Mouse (Mus musculus) MEL (cell line): ENCODE measurements around the gene Gm20388. TPM values are rescaled to one million over a fixed set of nuclear protein-coding genes. Genes with fewer than 3 reads are reported as not detected.

Source experiments
- DNase-seq: peaks from one replicate; pipeline ENCODE4 v3.0.0; 2011; ENCODE audit warnings: low read depth, low spot score
- H3K27ac ChIP-seq: 2 replicates; pipeline ENCODE4 v1.5.1; 2012; ENCODE audit warnings: low read depth, mild to moderate bottlenecking, control low read depth, low read length, moderate library complexity; ENCODE audit not compliant: control insufficient read depth
- H3K27me3 ChIP-seq, 2 experiments: fragments of 150-350 bp in 1 of 2; sonication (generic) in 1 of 2; 2 replicates each; pipeline ENCODE4 v1.6.1; 2012; ENCODE audit warnings: low read length in 2 of 2, mild to moderate bottlenecking in 2 of 2, improper control_type of control experiment in 1 of 2, moderate library complexity in 1 of 2; ENCODE audit not compliant: insufficient read depth in 2 of 2, control insufficient read depth in 1 of 2
- H3K36me3 ChIP-seq, 2 experiments: 2 replicates each; pipeline ENCODE4 v1.6.1; 2012 to 2014; ENCODE audit warnings: low read length in 2 of 2, improper control_type of control experiment in 1 of 2, inconsistent platforms in 1 of 2, mild to moderate bottlenecking in 1 of 2; ENCODE audit not compliant: insufficient read depth in 2 of 2, control insufficient read depth in 1 of 2
- H3K4me1 ChIP-seq, 2 experiments: fragments of 150-350 bp in 1 of 2; sonication (generic) in 1 of 2; 2 replicates each; pipeline ENCODE4 v1.6.1; 2012; ENCODE audit warnings: low read length in 2 of 2, improper control_type of control experiment in 1 of 2, mild to moderate bottlenecking in 1 of 2; ENCODE audit not compliant: insufficient read depth in 2 of 2, control insufficient read depth in 1 of 2
- H3K4me3 ChIP-seq, 2 experiments: fragments of 150-350 bp in 1 of 2; sonication (generic) in 1 of 2; 2 replicates each; pipeline ENCODE4 v1.5.1; 2012; ENCODE audit warnings: low read depth in 2 of 2, low read length in 2 of 2, mild to moderate bottlenecking in 2 of 2, moderate library complexity in 2 of 2, control low read depth in 1 of 2, improper control_type of control experiment in 1 of 2; ENCODE audit not compliant: control insufficient read depth in 1 of 2, insufficient read depth in 1 of 2
- H3K79me2 ChIP-seq: 2 replicates; pipeline ENCODE4 v1.6.1; 2012; ENCODE audit warnings: mild to moderate bottlenecking, low read length, moderate library complexity; ENCODE audit not compliant: control insufficient read depth, poor library complexity, insufficient read depth
- H3K9ac ChIP-seq: 2 replicates; pipeline ENCODE4 v1.6.1; 2012; ENCODE audit warnings: low read depth, mild to moderate bottlenecking, control low read depth, low read length, moderate library complexity; ENCODE audit not compliant: control insufficient read depth, poor library complexity, severe bottlenecking
- H3K9me3 ChIP-seq: fragments of 150-350 bp; sonication (generic); replicated peaks from 2 replicates; pipeline ENCODE4 v1.6.1; 2012; ENCODE audit warnings: mild to moderate bottlenecking, low read length, improper control_type of control experiment, moderate library complexity; ENCODE audit not compliant: insufficient read depth
- CHD1 ChIP-seq: IDR thresholded peaks from 2 replicates; pipeline ENCODE4 v1.6.1; 2012; ENCODE audit warnings: low read depth, mild to moderate bottlenecking, inconsistent platforms, low read length, improper control_type of control experiment
- CHD2 ChIP-seq: IDR thresholded peaks from 2 replicates; pipeline ENCODE4 v1.6.1; 2011; ENCODE audit warnings: low read length, improper control_type of control experiment
- EP300 ChIP-seq, 2 experiments: IDR thresholded peaks; 2 replicates each; pipeline ENCODE4 v1.6.1; 2011; ENCODE audit warnings: improper control_type of control experiment in 2 of 2, low read length in 2 of 2, low read depth in 1 of 2, mild to moderate bottlenecking in 1 of 2
- GATA1 ChIP-seq: IDR thresholded peaks from 2 replicates; pipeline ENCODE4 v1.6.1; 2011; ENCODE audit warnings: low read depth, low read length, improper control_type of control experiment
- HCFC1 ChIP-seq: IDR thresholded peaks from 2 replicates; pipeline ENCODE4 v1.6.1; 2012; ENCODE audit warnings: low read depth, mild to moderate bottlenecking, inconsistent platforms, low read length, improper control_type of control experiment, moderate library complexity
- JUND ChIP-seq: IDR thresholded peaks from 2 replicates; pipeline ENCODE4 v1.6.1; 2011; ENCODE audit warnings: low read depth, mild to moderate bottlenecking, improper control_type of control experiment, low read length
- MAFK ChIP-seq: IDR thresholded peaks from 2 replicates; pipeline ENCODE4 v1.6.1; 2011; ENCODE audit warnings: low read depth, mild to moderate bottlenecking, low read length, improper control_type of control experiment, borderline replicate concordance
- MAX ChIP-seq: IDR thresholded peaks from 2 replicates; pipeline ENCODE4 v1.6.1; 2011; ENCODE audit warnings: low read length, improper control_type of control experiment
- MXI1 ChIP-seq: IDR thresholded peaks from 2 replicates; pipeline ENCODE4 v1.6.1; 2011; ENCODE audit warnings: mild to moderate bottlenecking, low read depth, low read length, improper control_type of control experiment
- MYB ChIP-seq: IDR thresholded peaks from 2 replicates; pipeline ENCODE4 v1.6.1; 2011; ENCODE audit warnings: mild to moderate bottlenecking, low read depth, low read length, improper control_type of control experiment
- POLR2A ChIP-seq, 2 experiments: IDR thresholded peaks; 2 replicates each; pipeline ENCODE4 v1.6.1; 2011 to 2012; ENCODE audit warnings: low read length in 2 of 2, mild to moderate bottlenecking in 2 of 2, control low read depth in 1 of 2, improper control_type of control experiment in 1 of 2, low read depth in 1 of 2, moderate library complexity in 1 of 2; ENCODE audit not compliant: control insufficient read depth in 1 of 2, insufficient read depth in 1 of 2, poor library complexity in 1 of 2
- POLR2AphosphoS2 ChIP-seq: IDR thresholded peaks from 2 replicates; pipeline ENCODE4 v1.6.1; 2011; ENCODE audit warnings: low read length, improper control_type of control experiment
- POLR2AphosphoS5 ChIP-seq: IDR thresholded peaks from 2 replicates; pipeline ENCODE4 v1.6.1; 2012; ENCODE audit warnings: low read depth, borderline replicate concordance, mild to moderate bottlenecking, inconsistent platforms, low read length, moderate library complexity, mixed read lengths
- RAD21 ChIP-seq: IDR thresholded peaks from 2 replicates; pipeline ENCODE4 v1.6.1; 2011; ENCODE audit warnings: mild to moderate bottlenecking, low read depth, low read length, improper control_type of control experiment
- RCOR1 ChIP-seq: IDR thresholded peaks from 2 replicates; pipeline ENCODE4 v1.6.1; 2012; ENCODE audit warnings: low read depth, mild to moderate bottlenecking, inconsistent platforms, low read length, improper control_type of control experiment
- UBTF ChIP-seq: IDR thresholded peaks from 2 replicates; pipeline ENCODE4 v1.6.1; 2012; ENCODE audit warnings: low read depth, mild to moderate bottlenecking, inconsistent platforms, low read length, improper control_type of control experiment, moderate library complexity, borderline replicate concordance; ENCODE audit not compliant: insufficient read depth
- ZC3H11A ChIP-seq: IDR thresholded peaks from 2 replicates; pipeline ENCODE4 v1.6.1; 2012; ENCODE audit warnings: low read depth, mild to moderate bottlenecking, inconsistent platforms, low read length, improper control_type of control experiment
- ZKSCAN1 ChIP-seq: IDR thresholded peaks from 2 replicates; pipeline ENCODE4 v1.6.1; 2012; ENCODE audit warnings: low read depth, mild to moderate bottlenecking, inconsistent platforms, low read length, improper control_type of control experiment, moderate library complexity
- ZMIZ1 ChIP-seq: IDR thresholded peaks from 2 replicates; pipeline ENCODE4 v1.6.1; 2012; ENCODE audit warnings: low read depth, mild to moderate bottlenecking, inconsistent platforms, low read length, improper control_type of control experiment, moderate library complexity
- ZNF384 ChIP-seq: IDR thresholded peaks from 2 replicates; pipeline ENCODE4 v1.6.1; 2012; ENCODE audit warnings: low read depth, mild to moderate bottlenecking, inconsistent platforms, low read length, improper control_type of control experiment
- polyA plus RNA-seq, 2 experiments: library from polyadenylated mRNA; stranded (reverse) in 1 of 2; unstranded in 1 of 2; fragments of >175 nt in 1 of 2; fragments of >200 nt in 1 of 2; gene quantifications; 2 replicates each; pipeline versions ENCODE4 v1.2.1 to v1.2.4; 2012; ENCODE audit warnings: low replicate concordance in 2 of 2, low read depth in 1 of 2; ENCODE audit not compliant: insufficient read length in 2 of 2, insufficient read depth in 1 of 2, missing spikeins in 1 of 2
- total RNA-seq: library from RNA; depleted of rRNA; stranded (reverse); fragments of 300-350 nt; gene quantifications from 2 replicates; pipeline ENCODE4 v1.2.3, GENCODE M21; 2012

Gm20388 gene
- total and polyA plus RNA-seq, 3 experiments: 11.1 to 17.8 TPM; not detected in 1

DNA sequence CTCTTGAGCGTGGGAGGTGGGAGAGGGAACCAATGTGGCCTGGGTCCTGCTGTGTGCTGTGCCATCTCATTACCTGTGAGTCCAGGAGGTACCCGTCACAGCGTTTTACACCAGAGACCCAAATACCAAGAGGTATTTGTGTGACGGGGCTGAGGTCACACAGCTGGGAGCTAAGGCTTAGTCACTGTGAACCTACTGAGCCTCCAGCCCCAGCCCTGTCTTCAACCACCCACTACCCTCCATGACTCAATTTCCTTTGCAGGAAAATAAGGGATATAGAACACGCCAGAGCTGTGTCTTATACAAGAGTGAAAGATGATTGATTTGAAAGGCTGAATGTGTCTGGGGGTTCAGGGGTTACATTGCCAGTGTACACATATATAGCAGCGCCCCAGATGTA is 552.0 kb downstream of the Gm20388 start:
- Histone ChIP-seq H3K4me3 (no peak overlapping the region), H3K36me3 (peaks cover 0 to 6% of the 10 kb centered on the region in 2 experiments; a peak in 1 of 4 replicates), H3K9ac (no peak overlapping the region), H3K79me2 (no peaks in the 10 kb centered on the region), H3K9me3 (no peaks in the 10 kb centered on the region), H3K27ac (no peak overlapping the region), H3K4me1 (peaks cover 6 to 16% of the 10 kb centered on the region in 2 experiments; a peak in 2 of 4 replicates), H3K27me3 (no peaks in the 10 kb centered on the region)
- no peak for TF ChIP-seq ZMIZ1
- no peak for TF ChIP-seq MAX
- no peak for TF ChIP-seq JUND
- no peak for TF ChIP-seq ZKSCAN1
- no peak for TF ChIP-seq POLR2AphosphoS5
- TF ChIP-seq MYB: no peak
- TF ChIP-seq MAFK: no peak
- no peak for TF ChIP-seq POLR2A (IDR thresholded peaks at IDR 0.05; ENCODE audit: control insufficient read depth in 1 of 2, insufficient read depth in 1 of 2, low read depth in 1 of 2, low read length in 2 of 2, poor library complexity in 1 of 2)
- no peak for TF ChIP-seq EP300 (IDR thresholded peaks at IDR 0.05; ENCODE audit: low read depth in 1 of 2, low read length in 2 of 2)
- no peak for TF ChIP-seq RCOR1
- TF ChIP-seq POLR2AphosphoS2: no peak
- no peak for TF ChIP-seq RAD21
- TF ChIP-seq ZC3H11A: no peak
- TF ChIP-seq GATA1: no peak
- no peak for TF ChIP-seq CHD1
- no peak for TF ChIP-seq UBTF
- no peak for TF ChIP-seq CHD2
- no peak for TF ChIP-seq HCFC1
- no peak for TF ChIP-seq MXI1
- no peak for DNase-seq

DNA sequence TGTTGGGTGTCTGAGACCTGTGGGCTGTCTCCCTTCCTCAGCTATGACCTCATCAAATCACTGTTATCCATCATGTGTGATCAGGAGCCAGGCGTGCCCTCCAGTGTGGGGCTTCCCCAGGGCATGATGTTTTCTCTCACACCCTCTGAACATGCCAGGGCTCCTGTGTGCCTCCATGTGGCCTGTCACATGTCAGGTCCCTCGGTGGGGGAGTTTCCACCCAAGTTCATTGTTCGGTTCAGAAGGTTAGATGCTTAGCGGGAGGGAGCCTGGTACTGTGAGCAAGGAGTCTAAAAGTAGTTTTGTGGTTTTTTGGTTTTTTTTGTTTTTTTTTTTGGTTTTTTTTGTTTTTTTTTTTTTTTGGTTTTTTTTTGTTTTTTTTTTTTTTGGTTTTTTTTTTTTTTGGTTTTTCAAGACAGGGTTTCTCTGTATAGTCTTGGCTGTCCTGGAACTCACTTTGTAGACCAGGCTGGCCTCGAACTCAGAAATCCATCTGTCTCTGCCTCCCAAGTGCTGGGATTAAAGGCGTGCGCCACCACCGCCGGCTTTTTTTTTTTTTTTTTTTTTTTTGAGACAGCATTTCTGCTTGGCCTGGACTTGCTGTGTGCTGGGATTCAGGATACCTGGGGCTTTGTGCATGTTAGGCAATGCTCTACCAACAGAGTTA is 553.4 kb downstream of the Gm20388 start:
- no peak overlapping the region for H3K9ac ChIP-seq
- no peaks in the 10 kb centered on the region for H3K9me3 ChIP-seq
- TF ChIP-seq ZNF384 (peak; percentile 52), ZKSCAN1 (no peak)
- DNase-seq: no peak
- peaks cover 6 to 16% of the 10 kb centered on the region in 2 experiments; a peak in 2 of 4 replicates for H3K4me1 ChIP-seq
- H3K4me3 ChIP-seq: no peak overlapping the region
- no peaks in the 10 kb centered on the region for H3K79me2 ChIP-seq
- H3K36me3 ChIP-seq: peaks cover 0 to 6% of the 10 kb centered on the region in 2 experiments; a peak in 1 of 4 replicates
- no peaks in the 10 kb centered on the region for H3K27me3 ChIP-seq
- H3K27ac ChIP-seq: no peak overlapping the region
